Mouse (Mus musculus) heart, adult 2 months (tissue): ENCODE data around the gene Maml3.

ENCODE experiments used
- EP300 ChIP-seq: fragments of 200-500 bp; IDR thresholded peaks from 2 replicates; pipeline ENCODE4 v1.6.1; 2011; ENCODE audit warnings: low read depth, low read length, control low read depth; ENCODE audit not compliant: insufficient read depth
- POLR2A ChIP-seq: fragments of 200-500 bp; IDR thresholded peaks from 2 replicates; pipeline ENCODE4 v1.6.1; 2011; ENCODE audit warnings: mild to moderate bottlenecking, low read depth, low read length, control low read depth; ENCODE audit not compliant: insufficient read depth

DNA sequence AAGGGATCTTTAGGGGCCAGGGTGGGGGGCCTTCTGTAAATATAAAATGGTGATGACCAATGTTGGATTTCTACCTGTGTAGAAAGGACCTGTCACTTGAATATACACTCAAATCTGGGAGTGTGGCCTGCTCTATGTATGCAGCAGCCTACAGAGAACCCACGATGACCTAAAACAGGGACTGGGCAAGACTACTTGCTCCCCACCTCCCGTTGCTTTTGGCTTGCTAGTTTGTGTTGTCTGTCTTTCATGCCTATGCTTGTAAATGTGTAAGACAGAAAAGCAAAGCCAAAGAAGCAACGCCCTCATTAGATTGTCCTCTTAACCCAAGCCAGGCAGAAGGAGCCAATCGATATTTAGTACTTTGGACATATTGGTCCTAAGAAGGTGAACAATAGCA lies 4.6 kb downstream of the Maml3 start:
- no peak for TF ChIP-seq EP300
- TF ChIP-seq POLR2A, result no peak
